Mouse (Mus musculus) NIH3T3 (cell line): ENCODE data around the gene Cx3cr1.

ENCODE experiments used
- DNase-seq: peaks from one replicate; pipeline ENCODE4 v3.0.0-alpha.2; 2012; ENCODE audit warnings: low read depth

The Cx3cr1 gene

DNA sequence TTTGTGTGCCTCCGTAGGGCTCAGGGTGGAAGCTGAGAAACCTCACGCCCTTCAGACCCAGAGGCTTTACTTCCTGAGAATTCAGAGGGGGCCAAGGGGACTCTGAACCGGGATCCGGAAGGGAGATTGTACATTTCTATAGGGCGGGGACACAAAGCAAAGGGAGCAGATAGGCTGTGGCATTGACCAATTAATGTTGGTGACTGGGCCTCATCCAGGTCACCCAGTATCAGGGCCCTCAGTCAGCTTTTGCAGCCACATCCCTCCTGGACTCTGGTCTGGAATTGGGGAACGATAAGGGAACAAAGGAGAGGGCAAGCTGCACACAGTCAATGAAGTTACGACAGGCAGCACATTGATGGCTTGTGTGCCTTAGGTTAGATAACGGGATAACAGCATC, 215.5 kb downstream of the Cx3cr1 start:
- DNase-seq: no peak

DNA sequence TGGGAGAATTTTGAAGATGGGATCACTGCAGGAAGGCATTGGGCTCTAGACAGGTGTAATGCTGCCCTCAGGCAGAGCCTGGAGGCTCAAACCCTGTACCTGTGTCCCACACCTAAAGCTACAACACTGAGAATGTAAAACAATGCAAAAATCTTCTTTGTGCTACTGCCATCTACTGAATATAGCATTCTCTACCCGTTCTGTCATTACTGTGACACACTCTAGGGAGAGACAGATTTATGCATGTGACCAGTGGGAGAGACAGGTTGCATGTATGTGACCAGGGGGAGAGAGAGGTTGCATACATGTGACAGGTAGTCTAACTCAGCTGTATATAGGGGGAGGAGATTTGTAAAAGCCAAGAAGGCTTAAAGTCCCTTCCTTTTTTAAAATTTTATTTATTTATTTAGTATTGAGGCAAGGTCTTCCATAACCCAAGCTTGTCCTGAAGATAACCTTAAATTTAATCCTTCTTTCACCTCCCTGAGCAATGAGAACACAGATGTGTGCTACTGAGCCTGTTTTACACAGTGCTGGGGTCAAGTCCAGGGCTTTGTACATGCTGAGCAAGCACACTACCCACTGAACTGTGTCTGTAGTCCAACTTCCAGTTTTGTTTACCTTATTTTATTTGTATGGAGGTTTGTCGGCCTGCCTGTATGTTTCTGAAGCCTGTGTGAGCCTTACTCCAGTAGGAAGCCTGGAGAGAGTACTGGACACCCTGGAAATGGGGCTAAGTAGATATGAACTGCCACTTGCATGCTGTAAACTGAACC, 216.4 kb downstream of the Cx3cr1 start:
- DNase-seq: no peak

DNA sequence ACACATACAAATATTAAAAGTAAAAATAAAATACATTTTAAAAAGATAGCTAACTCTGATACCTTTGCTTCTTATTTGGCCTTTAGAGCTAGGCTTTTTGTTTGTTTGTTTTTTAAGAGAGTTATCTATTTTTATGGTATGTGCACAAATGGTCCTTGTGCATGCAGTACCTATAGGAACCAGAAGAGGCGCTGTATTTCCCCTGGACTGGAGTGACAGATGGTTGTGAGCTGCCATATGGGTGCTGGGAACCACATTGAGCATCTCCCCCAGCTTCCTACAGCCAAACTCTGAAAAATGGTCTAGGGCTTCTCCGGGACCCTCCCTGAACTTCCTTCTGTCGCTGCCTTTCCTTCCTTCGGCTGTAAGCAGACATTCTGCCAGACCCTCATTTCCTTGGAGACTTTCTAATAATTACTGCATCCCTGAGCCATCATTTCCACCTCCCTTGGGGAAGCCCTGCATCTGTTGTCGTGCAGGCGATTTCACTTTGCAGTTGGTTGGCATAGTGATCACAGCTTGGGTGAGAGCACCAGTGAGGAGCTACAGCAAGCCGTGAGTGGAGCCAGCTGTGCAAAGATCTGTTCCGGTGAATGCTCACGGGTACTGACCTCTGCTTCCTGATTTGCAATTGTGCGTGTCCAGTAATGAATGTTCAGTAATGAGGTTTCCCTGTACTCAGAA, 217.2 kb downstream of the Cx3cr1 start:
- no peak for DNase-seq
